Mouse (Mus musculus) neural tube, embryonic 10.5 days (tissue): ENCODE measurements around the gene Polr2h.
A peak's percentile ranks its signal among the peaks of the same experiment; 100 is the strongest.

Experiments used
- DNase-seq: peaks from one replicate; pipeline ENCODE4 v3.0.0-alpha.2; 2017; ENCODE audit warnings: low spot score; ENCODE audit errors: extremely low spot score

The Polr2h gene

GRCm38 (mm10) chr16:20721808-20722207 is 4.3 kb downstream of the Polr2h start:
- no peak for DNase-seq

DNA sequence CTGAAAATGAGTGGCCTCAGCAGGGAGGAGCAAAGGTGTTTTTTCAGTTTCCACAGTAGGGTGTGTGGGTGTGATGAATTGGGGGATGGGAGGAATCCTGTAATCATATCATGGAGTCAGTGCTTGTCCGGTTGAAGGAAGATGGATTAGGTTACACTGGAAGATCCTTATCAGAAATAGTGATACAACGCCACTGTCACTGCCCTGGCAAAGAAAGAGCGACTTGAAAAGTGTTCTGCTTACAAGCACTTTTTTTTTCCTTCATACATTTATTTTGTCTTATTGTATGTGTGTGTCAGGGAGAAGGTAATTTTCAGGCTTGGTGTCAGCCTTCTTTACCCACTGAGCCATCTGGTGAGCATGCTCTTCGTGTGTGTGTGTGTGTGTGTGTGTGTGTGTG is 5.3 kb downstream of the Polr2h start:
- DNase-seq, result no peak

- DNase-seq, result no peak
Observed at GRCm38 (mm10) chr16:20723247-20723646, 5.8 kb downstream of the Polr2h start.

GRCm38 (mm10) chr16:20724338-20724748 is 6.9 kb downstream of the Polr2h start:
- peak; percentile 54 for DNase-seq

GRCm38 (mm10) chr16:20725321-20725720 is 7.9 kb downstream of the Polr2h start:
- DNase-seq, result no peak

DNA sequence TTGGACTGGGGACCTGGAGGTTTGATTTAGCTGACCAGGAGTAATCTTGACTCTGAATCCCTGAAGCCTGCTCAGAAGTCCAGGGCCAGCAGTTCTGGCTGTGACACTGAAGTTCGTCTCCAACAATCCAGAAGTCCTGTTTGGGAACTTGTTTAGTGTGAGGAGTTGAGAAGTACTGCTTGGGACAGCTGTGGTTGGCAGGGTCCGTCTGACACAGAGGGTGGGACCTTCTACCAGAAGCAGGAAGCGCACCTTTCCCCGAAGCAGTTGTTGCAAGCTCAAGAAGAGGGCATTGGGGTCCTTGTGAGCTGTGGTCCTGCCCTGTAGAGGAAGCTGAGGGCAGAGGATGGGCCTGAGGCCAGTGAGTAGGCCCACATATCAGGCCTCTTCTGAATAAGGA is 8.3 kb downstream of the Polr2h start:
- no peak for DNase-seq

DNA sequence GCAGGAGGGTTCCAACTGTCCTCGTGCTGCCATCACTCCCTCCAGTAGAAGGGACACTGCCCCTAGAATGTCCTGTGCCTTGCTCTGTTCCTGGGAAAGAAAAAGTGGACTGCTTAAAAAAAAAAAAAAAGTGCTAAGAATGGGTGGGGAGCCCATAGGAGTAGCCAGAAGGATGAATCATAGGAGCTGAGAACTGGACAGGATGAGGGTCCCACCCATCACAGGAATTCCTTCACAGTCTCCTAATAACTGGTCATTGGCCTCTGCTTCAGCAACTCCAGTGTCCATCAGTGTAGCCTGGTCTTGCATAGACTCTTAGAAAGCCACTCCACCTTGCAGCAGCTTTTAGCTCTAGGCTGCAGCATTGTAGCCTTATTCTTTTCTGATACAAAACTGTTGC is 8.9 kb downstream of the Polr2h start:
- DNase-seq, result no peak

- DNase-seq, result no peak
Observed at GRCm38 (mm10) chr16:20730293-20730711, 12.8 kb downstream of the Polr2h start.

DNA sequence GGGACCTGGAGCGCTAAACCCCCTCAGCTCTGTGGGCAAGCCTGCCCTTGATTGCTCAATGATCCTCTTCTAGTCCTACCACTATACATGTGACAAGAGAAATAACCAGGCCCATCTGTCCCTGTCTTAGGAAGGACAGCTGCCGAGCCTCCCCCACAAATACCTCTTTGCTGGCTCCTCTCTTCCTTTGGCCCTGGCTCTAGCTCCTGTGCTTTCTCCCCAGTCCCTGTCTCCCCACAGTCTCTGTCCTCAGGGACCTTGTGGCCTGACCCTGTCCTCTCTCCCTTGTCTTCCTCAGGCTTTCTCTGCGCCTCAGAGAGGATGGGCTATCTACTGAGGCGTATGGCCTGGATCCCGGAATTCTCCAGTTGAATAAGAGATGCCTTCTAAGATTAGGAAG is 14.2 kb downstream of the Polr2h start:
- DNase-seq, result no peak

GRCm38 (mm10) chr16:20732251-20732924 is 14.9 kb downstream of the Polr2h start:
- peak; percentile 82 for DNase-seq

GRCm38 (mm10) chr16:20732925-20733730 is 15.7 kb downstream of the Polr2h start, which contains the start of gene Chrd:
TSS of gene Chrd (plus strand) at chr16:20733127.
- no peak for DNase-seq

DNA sequence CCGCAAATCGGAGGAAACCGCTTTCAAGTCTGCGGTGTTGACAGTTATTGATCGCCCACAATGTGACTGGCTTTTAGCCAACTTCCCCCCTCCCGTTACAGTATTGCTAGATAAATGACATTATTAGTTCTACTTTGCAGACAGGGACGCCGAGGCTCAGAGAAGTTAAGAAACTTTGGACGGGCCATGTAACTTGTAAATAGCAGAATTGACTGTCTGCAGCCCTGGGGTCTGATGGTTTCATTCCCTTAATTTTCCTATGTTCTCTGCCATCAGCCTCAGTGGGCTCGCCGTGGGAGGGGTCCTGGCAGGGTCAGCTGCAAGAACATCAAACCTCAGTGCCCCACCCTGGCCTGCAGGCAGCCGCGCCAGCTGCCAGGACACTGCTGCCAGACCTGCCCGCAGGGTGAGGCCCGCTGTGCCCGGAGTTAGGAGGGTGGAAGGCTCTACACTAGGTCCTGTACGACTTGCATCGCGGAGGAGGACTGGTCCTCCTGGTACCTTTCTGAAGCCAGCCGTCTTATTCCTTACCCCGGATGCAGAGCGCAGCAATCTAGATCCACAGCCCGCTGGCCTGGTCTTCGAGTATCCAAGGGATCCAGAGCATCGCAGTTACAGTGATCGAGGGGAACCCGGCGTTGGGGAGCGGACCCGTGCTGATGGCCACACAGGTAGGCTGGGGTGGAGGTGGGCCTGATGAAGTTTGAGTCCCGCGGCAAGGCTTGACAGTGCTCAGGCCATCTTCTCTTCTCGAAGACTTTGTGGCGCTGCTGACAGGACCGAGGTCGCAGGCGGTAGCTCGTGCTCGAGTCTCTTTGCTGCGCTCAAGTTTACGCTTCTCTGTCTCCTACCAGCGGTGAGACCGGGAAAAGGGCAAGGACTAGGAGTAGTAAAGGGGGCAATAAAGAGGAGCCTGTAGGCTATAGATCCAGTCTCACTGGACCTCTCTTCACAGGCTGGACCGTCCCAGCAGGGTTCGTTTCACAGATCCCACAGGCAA is 16.6 kb downstream of the Polr2h start, which contains the start of gene Thpo:
Gene Thpo, minus strand, starts transcription at position 781 of the 1,000 bp plus-strand sequence.
- DNase-seq, result peak; percentile 44

GRCm38 (mm10) chr16:20735651-20736050 is 18.2 kb downstream of the Polr2h start:
- no peak for DNase-seq

GRCm38 (mm10) chr16:20736168-20736567 is 18.7 kb downstream of the Polr2h start:
- DNase-seq, result no peak

DNA sequence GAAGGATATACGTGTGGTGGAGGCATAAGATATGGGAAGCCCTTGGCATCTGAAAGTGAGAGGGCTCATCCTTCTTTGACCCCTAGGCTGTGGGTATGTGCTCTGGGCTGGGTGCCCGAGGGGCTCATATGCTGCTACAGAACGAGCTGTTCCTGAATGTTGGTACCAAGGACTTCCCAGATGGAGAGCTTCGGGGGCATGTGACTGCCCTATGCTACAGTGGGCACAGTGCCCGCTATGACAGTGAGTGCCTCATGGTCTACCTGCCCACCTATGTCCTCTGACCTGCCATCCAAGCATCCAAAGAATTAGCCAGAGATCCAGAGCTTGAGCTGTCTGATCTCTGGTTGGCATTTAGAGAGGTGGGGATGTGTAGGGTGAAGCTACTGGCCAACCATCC is 19.4 kb downstream of the Polr2h start:
- no peak for DNase-seq

- DNase-seq, result no peak
Observed at GRCm38 (mm10) chr16:20739845-20740244, 22.4 kb downstream of the Polr2h start.

DNA sequence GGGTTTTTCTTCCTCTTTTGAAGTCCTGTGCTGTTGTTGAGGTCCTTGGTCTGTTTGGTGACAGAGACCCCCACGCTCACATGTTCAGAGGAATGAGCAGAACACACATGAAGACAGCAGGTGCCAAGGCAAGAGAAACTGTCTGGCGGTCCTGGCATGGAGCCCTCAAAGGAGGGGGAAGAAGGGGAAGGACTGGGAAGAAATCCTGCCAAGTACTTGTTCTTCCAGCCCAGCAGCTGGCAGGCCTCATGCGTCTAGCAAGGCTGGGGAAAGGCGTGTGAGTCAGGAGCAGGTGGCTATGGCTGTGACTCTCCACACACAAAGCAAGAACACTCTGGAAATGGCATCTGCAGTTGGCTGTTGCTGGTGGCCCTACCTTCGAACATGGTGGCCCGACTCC is 29.2 kb downstream of the Polr2h start:
- DNase-seq, result no peak

DNA sequence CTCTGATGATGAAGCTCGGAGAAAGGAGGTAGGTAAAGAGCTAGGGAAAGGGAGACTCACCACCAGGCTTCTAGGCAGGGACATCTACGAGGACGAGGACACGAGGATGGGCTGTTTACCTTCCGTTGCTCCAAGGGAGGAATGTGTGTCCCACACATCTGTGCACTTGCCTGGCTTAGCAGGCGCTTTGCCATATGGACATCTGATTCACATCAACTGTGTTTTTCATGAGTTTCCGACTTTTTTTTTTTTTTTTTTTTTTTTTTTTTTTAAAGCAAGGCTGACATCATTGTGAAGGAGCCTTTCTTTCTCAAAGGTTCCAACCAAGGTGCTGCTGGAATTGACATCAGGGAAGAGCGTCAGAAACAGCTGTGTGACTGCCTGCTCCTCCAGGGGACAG is 33.1 kb downstream of the Polr2h start:
- no peak for DNase-seq

- DNase-seq, result no peak
Observed at GRCm38 (mm10) chr16:20756052-20756451, 38.6 kb downstream of the Polr2h start.

- DNase-seq, result no peak
Observed at GRCm38 (mm10) chr16:20757385-20757784, 39.9 kb downstream of the Polr2h start.

- DNase-seq, result peak; percentile 58
Observed at GRCm38 (mm10) chr16:20761681-20762080, 44.2 kb downstream of the Polr2h start.
